8 mouse cellular contexts compared by ENCODE assay signal in the genomic region with DNA sequence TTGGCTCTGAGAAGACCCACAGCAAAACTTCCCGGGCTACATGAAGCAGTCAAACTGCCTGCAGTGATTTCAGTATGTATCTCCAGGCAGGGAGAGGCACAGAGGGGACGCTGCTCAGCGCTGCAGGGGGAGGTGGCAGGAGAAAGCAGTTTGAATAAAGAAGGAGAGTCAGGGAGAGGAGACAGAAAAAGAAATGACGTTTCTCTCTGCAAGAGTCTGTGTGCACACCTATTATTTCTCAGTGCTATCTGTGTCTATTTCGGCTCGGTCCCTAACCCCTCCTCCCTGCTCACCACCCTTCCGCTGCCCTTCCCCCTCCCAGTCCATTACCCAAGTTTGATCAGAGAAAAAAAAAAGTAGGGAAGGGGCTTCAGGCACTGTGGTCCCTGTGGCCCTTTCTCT.
DNase-seq lines count a peak whose midpoint lies in the region; ATAC-seq and TF ChIP-seq lines count a peak whose summit lies in the region.

No protein-coding gene starts in this region.

- peak overlapping the region; percentile 24 for H3K4me3 ChIP-seq in lung, embryonic 14.5 days (ENCODE audit: low read depth, low read length)
- H3K4me3 ChIP-seq in heart, postnatal 0 days (ENCODE audit: low read depth, low read length), result peak overlapping the region; percentile 36
- H3K4me3 ChIP-seq in liver, adult 2 months (ENCODE audit: insufficient read depth, low read depth, low read length), result peak overlapping the region; percentile 43

- TF ChIP-seq EP300 in heart, postnatal 0 days (IDR thresholded peaks at IDR 0.05; ENCODE audit: low read depth), result no peak

- ATAC-seq in lung, embryonic 14.5 days (ENCODE audit: insufficient read depth), result peak; percentile 42; the same call in 1 of the 2 replicates
- peak; percentile 68; the same call in 1 of the 2 replicates for ATAC-seq in heart, postnatal 0 days (ENCODE audit: insufficient read depth, low read depth)

- TF ChIP-seq CTCF in lung, embryonic 14.5 days (IDR thresholded peaks at IDR 0.05; ENCODE audit: low read depth), result no peak
- no peak for TF ChIP-seq CTCF in heart, postnatal 0 days (IDR thresholded peaks at IDR 0.05; ENCODE audit: low read depth)
- no peak for TF ChIP-seq CTCF in liver, adult 2 months (IDR thresholded peaks at IDR 0.05; ENCODE audit: low read depth, low read length)

- no peaks in the 10 kb centered on the region for H3K27me3 ChIP-seq in lung, embryonic 14.5 days (ENCODE audit: insufficient read depth, low read length)
- no peaks in the 10 kb centered on the region for H3K27me3 ChIP-seq in heart, postnatal 0 days (ENCODE audit: control insufficient read depth, insufficient read depth, low read length)
- no peaks in the 10 kb centered on the region for H3K27me3 ChIP-seq in liver, adult 2 months (ENCODE audit: control insufficient read depth, insufficient read depth, low read length)

- no peaks in the 10 kb centered on the region for H3K9me3 ChIP-seq in lung, embryonic 14.5 days (ENCODE audit: low read depth, low read length)
- H3K9me3 ChIP-seq in heart, postnatal 0 days (replicated peaks; ENCODE audit: control insufficient read depth, low read length), result no peaks in the 10 kb centered on the region

- H3K27ac ChIP-seq in lung, embryonic 14.5 days (ENCODE audit: low read depth), result 0 out of 2 replicates have a peak overlapping the region, but pooled peaks have one; percentile 3
- peak overlapping the region; percentile 76 for H3K27ac ChIP-seq in heart, postnatal 0 days (ENCODE audit: low read depth)
- no peak overlapping the region for H3K27ac ChIP-seq in liver, adult 2 months (replicated peaks; ENCODE audit: insufficient read depth, low read depth, low read length)

- DNase-seq in lung, embryonic 14.5 days, result peak; percentile 56
- no peak for DNase-seq in lung, adult 18-20 months
- DNase-seq in embryo, embryonic 10.5 days (ENCODE audit: low spot score), result peak; percentile 72
- DNase-seq in heart, postnatal 0 days (ENCODE audit: low spot score), result peak; percentile 68
- DNase-seq in liver, adult 2 months (ENCODE audit: extremely low read depth, low read depth, low spot score), result no peak
- DNase-seq in retina, embryonic 14.5 days (ENCODE audit: low spot score), result peak; percentile 59
- no peak for DNase-seq in natural killer cell, adult 2 months (ENCODE audit: low spot score in 2 of 2)
- DNase-seq in urinary bladder, adult 18-20 months (ENCODE audit: low spot score in 2 of 2), result no peak

- H3K4me2 ChIP-seq in lung, embryonic 14.5 days, result peak overlapping the region; percentile 58
- H3K4me2 ChIP-seq in heart, postnatal 0 days (ENCODE audit: low read depth, low read length), result peak overlapping the region; percentile 67

- WGBS in lung, embryonic 14.5 days, result under 1% methylated on average over 7 of the region's 7 CpGs
- 4% methylated on average over 7 of the region's 7 CpGs for WGBS in heart, postnatal 0 days
- 4% methylated on average over 7 of the region's 7 CpGs for WGBS in liver, adult 2 months

- no peaks in the 10 kb centered on the region for H3K79me2 ChIP-seq in liver, adult 2 months (ENCODE audit: control insufficient read depth, insufficient read depth, low read length)

- no peaks in the 10 kb centered on the region for H3K4me1 ChIP-seq in lung, embryonic 14.5 days (ENCODE audit: insufficient read depth)
- H3K4me1 ChIP-seq in heart, postnatal 0 days (ENCODE audit: control insufficient read depth, insufficient read depth), result peaks cover 8% of the 10 kb centered on the region
- H3K4me1 ChIP-seq in liver, adult 2 months (ENCODE audit: control insufficient read depth, insufficient read depth, low read length), result peaks cover 2% of the 10 kb centered on the region; the same call in 1 of the 2 replicates

- TF ChIP-seq POLR2A in liver, adult 2 months (IDR thresholded peaks at IDR 0.05; ENCODE audit: extremely low read depth, insufficient read depth, low read length), result no peak

- H3K9ac ChIP-seq in lung, embryonic 14.5 days, result peak overlapping the region; percentile 40; the same call in 1 of the 2 replicates
- peak overlapping the region; percentile 58 for H3K9ac ChIP-seq in heart, postnatal 0 days (replicated peaks; ENCODE audit: low read depth, low read length)
- H3K9ac ChIP-seq in liver, adult 2 months (ENCODE audit: low read depth, low read length), result peak overlapping the region; percentile 4; the same call in 1 of the 2 replicates

- H3K36me3 ChIP-seq in lung, embryonic 14.5 days (ENCODE audit: insufficient read depth), result no peaks in the 10 kb centered on the region
- H3K36me3 ChIP-seq in heart, postnatal 0 days (replicated peaks; ENCODE audit: control insufficient read depth, insufficient read depth, low read length), result no peaks in the 10 kb centered on the region
- H3K36me3 ChIP-seq in liver, adult 2 months (ENCODE audit: control insufficient read depth, insufficient read depth, low read length), result no peaks in the 10 kb centered on the region

Comparison
In these comparisons a context has a peak if more than half of its experiments do, and no peak if none do; other contexts are left out.
1. DNase-seq: peak in lung, embryonic 14.5 days (single experiment), embryo, embryonic 10.5 days (single experiment), heart, postnatal 0 days (single experiment) and retina, embryonic 14.5 days (single experiment); none in lung, adult 18-20 months (0 of 2), liver, adult 2 months (single experiment), natural killer cell, adult 2 months (0 of 2) and urinary bladder, adult 18-20 months (0 of 2).
2. H3K9ac ChIP-seq: peak in every context shown above with its lines; median percentile 58 in heart, postnatal 0 days; 40 in lung, embryonic 14.5 days; 4 in liver, adult 2 months.
3. Peak in every context shown above with its lines, with median percentiles within 50 percentile points of each other: H3K4me3 ChIP-seq.